Mouse (Mus musculus) midbrain, embryonic 11.5 days (tissue): ENCODE measurements around the gene Supt16. TPM values are rescaled to one million over a fixed set of nuclear protein-coding genes. Genes with fewer than 3 reads are reported as not detected.

ENCODE experiments used
- ATAC-seq: fragments of 200-750 bp; cut with Nextera tagmentation; 2 replicates; pipeline ENCODE4 v1.8.0; 2017; ENCODE audit warnings: moderate TSS enrichment, moderate library complexity; ENCODE audit not compliant: low FRiP score
- DNase-seq: peaks from one replicate; pipeline ENCODE4 v3.0.0; 2015; ENCODE audit warnings: low spot score; ENCODE audit errors: missing footprints
- H3K27ac ChIP-seq: fragments of 300-500 bp; sonication (generic); 2 replicates; pipeline ENCODE4 v1.5.1; 2014; ENCODE audit warnings: low read depth, low read length
- H3K27me3 ChIP-seq: fragments of 300-500 bp; sonication (generic); 2 replicates; pipeline ENCODE4 v1.6.1; 2014; ENCODE audit warnings: mild to moderate bottlenecking, low read length, moderate library complexity, mixed read lengths; ENCODE audit not compliant: control insufficient read depth, insufficient read depth
- H3K36me3 ChIP-seq: fragments of 300-500 bp; sonication (generic); 2 replicates; pipeline ENCODE4 v1.6.1; 2014; ENCODE audit warnings: mild to moderate bottlenecking, low read length, moderate library complexity, mixed read lengths; ENCODE audit not compliant: control insufficient read depth, insufficient read depth
- H3K4me1 ChIP-seq: fragments of 300-500 bp; sonication (generic); 2 replicates; pipeline ENCODE4 v1.6.1; 2014; ENCODE audit warnings: low read length; ENCODE audit not compliant: control insufficient read depth, insufficient read depth
- H3K4me2 ChIP-seq: fragments of 300-500 bp; sonication (generic); 2 replicates; pipeline ENCODE4 v1.6.1; 2014; ENCODE audit warnings: mild to moderate bottlenecking, moderate library complexity
- H3K4me3 ChIP-seq: fragments of 300-500 bp; sonication (generic); 2 replicates; pipeline ENCODE4 v1.5.1; 2014; ENCODE audit warnings: low read depth, low read length
- H3K9ac ChIP-seq: fragments of 300-500 bp; sonication (generic); 2 replicates; pipeline ENCODE4 v1.6.1; 2014; ENCODE audit warnings: low read length
- H3K9me3 ChIP-seq: fragments of 300-500 bp; sonication (generic); 2 replicates; pipeline ENCODE4 v1.6.1; 2016; ENCODE audit warnings: low read length; ENCODE audit not compliant: control insufficient read depth
- WGBS: fragments of 180-500 bp; shearing (Covaris S2); extraction: QIAGEN DNeasy Blood & Tissue Kit; methylation state at CpG from one replicate; pipeline ENCODE4 v1.1.7; 2014; 5-methylcytosine and 5-hydroxymethylcytosine counted together
- polyA plus RNA-seq: library from polyadenylated mRNA; unstranded; fragments of >200 nt; fragmentation: Nextera tagmentation; extraction: Ambion mirVana; gene quantifications from 2 replicates; pipeline ENCODE4 v1.2.1, GENCODE M21; 2014

Supt16 gene
- 81.5 and 86.7 TPM in 2 replicates for polyA plus RNA-seq

DNA sequence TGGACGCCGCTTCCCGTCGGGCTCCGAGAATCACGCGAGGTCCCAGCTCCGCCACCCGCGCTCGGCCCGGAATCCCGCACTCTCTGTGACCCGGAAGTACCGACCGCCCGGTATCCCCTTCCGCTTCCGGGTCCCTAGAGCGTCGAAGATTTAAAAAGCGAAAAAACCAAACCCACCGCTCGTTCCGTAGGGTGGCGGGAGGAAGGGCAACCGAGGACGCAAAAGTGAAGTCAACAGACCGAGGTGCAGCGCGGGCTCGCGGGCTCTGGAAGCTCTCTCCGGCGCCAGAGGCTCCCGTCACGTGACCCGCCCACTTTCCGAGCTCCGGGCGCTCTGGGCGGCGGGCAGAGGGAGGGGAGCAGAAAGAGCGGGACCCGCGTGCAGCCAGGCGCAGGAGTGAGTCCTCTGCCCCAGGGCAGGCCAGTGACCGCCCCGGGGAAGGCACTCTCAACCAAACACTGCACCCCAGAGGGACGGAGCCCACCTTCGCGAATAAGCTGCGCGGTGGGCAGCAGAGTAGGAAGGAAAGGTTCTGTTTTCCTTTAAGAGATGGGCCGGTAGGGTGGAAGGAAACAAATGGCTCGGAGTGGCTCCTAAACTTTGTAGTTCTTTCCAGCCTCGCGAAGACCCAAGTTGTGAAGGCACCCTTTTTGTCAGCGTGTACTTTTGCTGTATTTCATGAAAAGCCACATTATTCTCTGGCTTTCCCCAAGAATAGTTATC, at the start of gene Supt16:
TSS of gene Supt16 (minus strand) at position 261 of the 723 bp plus-strand sequence.
- Histone ChIP-seq H3K4me2 (peak within 1 kb of the TSS; percentile 70), H3K9ac (peak within 1 kb of the TSS; percentile 97), H3K27me3 (no peaks in the 10 kb centered on the region), H3K36me3 (peaks cover 13% of the 10 kb centered on the region), H3K27ac (peak within 1 kb of the TSS; percentile 97), H3K9me3 (no peaks in the 10 kb centered on the region), H3K4me1 (peaks cover 15% of the 10 kb centered on the region; the same call in 1 of the 2 replicates), H3K4me3 (peak within 1 kb of the TSS; percentile 78)
- DNase-seq (peak; percentile 99), ATAC-seq (peak; percentile 97)
- WGBS = under 1% methylated on average over 59 of the region's 59 CpGs

DNA sequence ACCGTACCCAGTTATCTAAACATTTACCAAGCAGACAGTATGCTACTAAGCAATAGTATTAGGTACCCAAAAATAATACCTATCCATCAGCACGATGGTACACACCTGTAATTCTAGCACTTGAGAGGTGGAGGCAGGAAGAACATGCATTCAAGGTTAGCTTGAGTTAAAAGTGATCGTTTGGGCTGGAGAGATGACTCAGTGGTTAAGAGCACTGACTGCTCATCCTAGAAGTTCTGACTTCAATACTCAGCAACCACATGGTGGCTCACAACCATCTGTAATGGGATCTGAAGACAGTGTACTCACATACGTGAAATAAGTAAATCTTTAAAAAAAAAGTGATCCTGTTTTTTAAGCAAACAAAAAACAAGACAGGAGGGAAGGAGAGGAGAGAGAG, 48.9 kb upstream of the Supt16 start:
- ATAC-seq = no peak
- WGBS = 82% methylated on average over 4 of the region's 4 CpGs
- peak; percentile 51 for DNase-seq
- Histone ChIP-seq H3K4me3 (no peak overlapping the region), H3K36me3 (no peaks in the 10 kb centered on the region), H3K27me3 (no peaks in the 10 kb centered on the region), H3K27ac (no peak overlapping the region), H3K4me2 (no peak overlapping the region), H3K4me1 (peaks cover 10% of the 10 kb centered on the region), H3K9ac (no peak overlapping the region), H3K9me3 (no peaks in the 10 kb centered on the region)

DNA sequence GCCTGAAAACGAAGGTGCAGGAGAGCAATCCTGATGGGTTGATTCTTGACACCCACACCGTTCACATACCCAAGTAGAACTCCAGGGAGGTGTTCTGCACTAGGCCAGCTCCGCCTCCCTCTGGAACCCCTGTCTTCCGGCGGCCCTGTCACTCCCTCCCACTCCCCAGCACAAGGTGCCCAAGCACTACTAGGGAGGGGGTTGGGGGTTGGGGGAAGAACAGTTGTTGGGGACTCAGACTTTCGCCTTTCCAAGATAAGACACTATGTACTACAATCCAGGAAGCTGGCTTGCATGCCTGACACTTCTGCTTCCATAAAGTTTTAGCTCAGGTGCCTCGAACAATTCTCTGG, 47.5 kb upstream of the Supt16 start:
- Histone ChIP-seq H3K9me3 (no peaks in the 10 kb centered on the region), H3K36me3 (no peaks in the 10 kb centered on the region), H3K27me3 (no peaks in the 10 kb centered on the region), H3K9ac (peak overlapping the region; percentile 70), H3K27ac (no peak overlapping the region), H3K4me2 (peak overlapping the region; percentile 83), H3K4me1 (peaks cover 10% of the 10 kb centered on the region), H3K4me3 (peak overlapping the region; percentile 74)
- DNase-seq = no peak
- WGBS = 14% methylated on average over 7 of the region's 7 CpGs
- no peak; the same call in none of the 2 replicates for ATAC-seq

DNA sequence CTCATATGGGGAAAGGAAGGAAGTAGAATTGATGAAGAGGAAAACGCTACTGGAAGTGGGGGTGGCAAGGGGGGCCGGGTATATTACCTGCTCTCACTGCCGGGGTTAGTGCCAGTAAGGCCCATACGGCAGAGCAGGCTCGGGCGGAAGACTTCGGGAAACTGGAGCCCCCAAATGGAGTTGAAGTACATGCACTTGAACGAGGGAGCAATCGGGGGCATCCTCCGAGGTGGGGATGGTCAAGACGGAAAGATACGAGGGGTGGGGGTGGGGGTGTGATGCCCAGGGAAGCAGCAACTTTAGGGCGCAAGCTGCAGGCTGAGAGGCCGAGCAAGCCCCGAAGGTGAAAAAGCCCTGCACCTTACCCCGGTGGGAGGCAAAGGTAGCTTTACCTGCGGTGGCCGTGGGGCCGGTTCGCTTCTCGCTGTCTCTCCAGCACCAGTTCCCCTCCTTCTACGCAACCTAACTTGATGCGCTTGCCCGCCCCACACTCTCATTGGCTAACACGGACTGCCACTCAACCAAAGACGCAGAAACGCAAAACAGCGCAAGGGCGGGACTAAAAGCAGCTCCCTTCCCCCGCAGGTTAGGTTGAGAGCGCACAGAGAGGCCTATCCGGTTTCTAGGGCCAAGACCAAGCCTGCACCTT, 46.9 kb upstream of the Supt16 start:
- peak overlapping the region; percentile 79 for H3K9ac ChIP-seq
- WGBS = under 1% methylated on average over 32 of the region's 32 CpGs
- H3K4me1 ChIP-seq = peaks cover 10% of the 10 kb centered on the region
- no peak overlapping the region; the same call in 1 of the 2 replicates for H3K27ac ChIP-seq
- ATAC-seq (peak; percentile 99), DNase-seq (peak; percentile 100)
- H3K4me3 ChIP-seq = peak overlapping the region; percentile 74
- no peaks in the 10 kb centered on the region for H3K27me3 ChIP-seq
- H3K4me2 ChIP-seq = peak overlapping the region; percentile 83
- H3K9me3 ChIP-seq = no peaks in the 10 kb centered on the region
- H3K36me3 ChIP-seq = no peaks in the 10 kb centered on the region

DNA sequence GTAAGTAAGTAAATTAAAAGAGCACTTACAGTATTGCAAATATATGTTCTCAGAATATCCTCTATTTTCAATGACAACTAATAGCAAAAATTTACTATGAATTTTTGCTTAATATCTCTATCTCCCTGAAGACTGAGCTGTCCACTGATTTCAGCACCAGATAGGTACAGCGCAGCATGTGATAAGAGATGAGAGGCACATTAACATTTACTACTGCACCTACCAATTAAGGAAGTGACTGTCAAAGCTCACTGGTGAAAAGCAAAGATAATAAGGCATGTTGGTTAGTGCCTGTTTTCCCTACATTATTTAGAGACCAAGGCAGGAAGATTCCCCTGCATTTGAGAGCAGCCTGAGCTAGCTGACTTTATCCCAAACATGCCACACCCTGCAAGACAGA, 39.0 kb upstream of the Supt16 start:
- WGBS = 98% methylated on average over 1 of the region's 1 CpGs
- no peak for ATAC-seq

DNA sequence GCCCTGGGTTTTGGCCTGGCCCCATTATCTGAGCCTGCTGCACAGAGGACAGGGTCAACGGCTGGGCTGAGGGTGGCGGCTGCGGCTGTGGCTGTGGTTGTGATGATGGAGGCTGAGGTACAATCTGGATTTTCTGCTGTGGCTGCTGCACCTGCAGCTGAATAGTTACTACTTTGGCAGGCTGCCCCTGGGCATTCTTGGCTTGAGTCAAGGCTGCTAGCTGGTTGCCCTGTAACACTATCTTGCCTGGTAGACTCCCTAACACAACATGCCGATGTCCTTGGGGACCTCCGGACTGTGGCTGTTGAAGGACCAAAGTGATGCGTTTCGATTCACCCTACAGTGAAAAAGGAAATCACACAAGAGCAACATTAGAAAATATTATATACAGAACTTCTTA, 37.9 kb upstream of the Supt16 start:
- Histone ChIP-seq H3K9ac (no peak overlapping the region), H3K4me3 (no peak overlapping the region), H3K9me3 (no peaks in the 10 kb centered on the region), H3K27me3 (no peaks in the 10 kb centered on the region), H3K36me3 (peaks cover 32% of the 10 kb centered on the region), H3K4me2 (no peak overlapping the region), H3K27ac (no peak overlapping the region), H3K4me1 (no peaks in the 10 kb centered on the region)
- ATAC-seq = no peak
- WGBS = 97% methylated on average over 7 of the region's 7 CpGs
- DNase-seq = no peak

More for the DNA sequence above, 39.0 kb upstream of the Supt16 start:
- Histone ChIP-seq H3K9me3 (no peaks in the 10 kb centered on the region), H3K27ac (no peak overlapping the region), H3K4me3 (no peak overlapping the region), H3K4me1 (no peaks in the 10 kb centered on the region), H3K36me3 (peaks cover 27% of the 10 kb centered on the region), H3K27me3 (no peaks in the 10 kb centered on the region), H3K4me2 (no peak overlapping the region), H3K9ac (no peak overlapping the region)
- DNase-seq = no peak

DNA sequence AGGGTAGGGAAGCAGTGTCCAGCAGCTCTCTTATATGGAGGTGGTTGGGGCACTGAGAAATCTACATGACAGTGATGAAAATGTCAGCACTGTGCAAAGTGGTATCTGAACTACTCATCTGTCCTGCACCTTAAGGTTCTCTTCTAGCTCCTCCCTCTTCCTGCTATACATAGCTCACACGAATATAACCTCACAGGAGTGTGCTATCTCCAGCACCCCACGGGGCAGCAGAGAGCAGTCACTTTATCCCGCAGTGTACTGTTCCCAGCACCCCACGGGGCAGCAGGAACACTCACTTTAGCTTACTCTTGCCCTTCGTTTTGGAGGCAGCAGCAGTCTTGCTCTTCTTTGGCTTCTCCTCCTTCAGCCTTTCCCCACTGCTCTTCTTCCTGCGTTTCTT, 35.0 kb upstream of the Supt16 start:
- no peak overlapping the region for H3K27ac ChIP-seq
- no peaks in the 10 kb centered on the region for H3K9me3 ChIP-seq
- DNase-seq (no peak), ATAC-seq (no peak)
- H3K36me3 ChIP-seq = peaks cover 36% of the 10 kb centered on the region
- no peak overlapping the region for H3K9ac ChIP-seq
- no peak overlapping the region for H3K4me2 ChIP-seq
- WGBS = 92% methylated on average over 6 of the region's 6 CpGs
- no peak overlapping the region for H3K4me3 ChIP-seq
- H3K27me3 ChIP-seq = no peaks in the 10 kb centered on the region
- no peaks in the 10 kb centered on the region for H3K4me1 ChIP-seq

DNA sequence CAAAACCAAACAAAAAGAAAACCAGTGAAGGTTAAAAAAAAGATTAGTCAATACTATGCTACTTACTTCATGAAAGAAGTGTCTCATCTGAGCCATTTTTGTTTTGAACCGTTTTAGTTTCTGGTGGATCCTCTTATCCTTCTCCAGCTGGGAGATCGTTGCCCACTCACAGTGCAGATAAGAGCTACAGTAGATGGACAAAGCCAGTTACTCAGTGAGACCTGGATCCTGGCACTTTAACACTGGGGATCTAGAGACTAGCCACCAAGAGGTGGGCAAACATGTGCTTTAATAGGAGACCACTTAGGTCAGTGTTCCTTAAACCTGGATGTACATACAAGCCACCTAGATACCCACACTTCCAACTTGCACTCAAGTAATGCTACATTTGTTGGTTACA, 28.8 kb upstream of the Supt16 start:
- Histone ChIP-seq H3K9me3 (no peaks in the 10 kb centered on the region), H3K4me2 (no peak overlapping the region), H3K4me1 (no peaks in the 10 kb centered on the region), H3K9ac (no peak overlapping the region), H3K27me3 (no peaks in the 10 kb centered on the region), H3K27ac (no peak overlapping the region), H3K4me3 (no peak overlapping the region), H3K36me3 (peaks cover 37% of the 10 kb centered on the region)
- DNase-seq (no peak), ATAC-seq (no peak)
- 90% methylated on average over 2 of the region's 2 CpGs for WGBS

DNA sequence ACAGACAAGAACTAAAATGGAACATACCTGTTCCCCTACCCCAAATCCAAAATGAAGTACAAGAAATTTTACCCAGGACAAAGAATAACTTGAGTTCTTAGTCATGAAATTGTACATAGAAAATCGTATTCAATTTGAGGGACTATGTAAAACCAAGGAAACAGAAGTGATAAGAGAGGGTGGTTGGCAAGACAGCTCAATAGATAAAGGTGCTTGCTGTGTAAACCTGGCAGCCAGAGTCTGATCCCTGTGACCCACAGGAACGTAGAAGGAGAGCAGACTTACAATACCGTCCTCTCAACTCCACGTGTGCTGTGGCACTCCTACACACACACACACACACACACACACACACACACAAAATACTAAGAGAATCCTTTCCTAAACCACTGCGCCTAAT, 20.0 kb upstream of the Supt16 start:
- Histone ChIP-seq H3K27ac (no peak overlapping the region), H3K4me3 (no peak overlapping the region), H3K9ac (no peak overlapping the region), H3K9me3 (no peaks in the 10 kb centered on the region), H3K4me1 (no peaks in the 10 kb centered on the region), H3K36me3 (peaks cover 31% of the 10 kb centered on the region), H3K27me3 (no peaks in the 10 kb centered on the region), H3K4me2 (no peak overlapping the region)
- DNase-seq = no peak
- ATAC-seq = no peak
- 93% methylated on average over 5 of the region's 5 CpGs for WGBS
